8 mouse cellular contexts compared by ENCODE assay signal in the genomic region with DNA sequence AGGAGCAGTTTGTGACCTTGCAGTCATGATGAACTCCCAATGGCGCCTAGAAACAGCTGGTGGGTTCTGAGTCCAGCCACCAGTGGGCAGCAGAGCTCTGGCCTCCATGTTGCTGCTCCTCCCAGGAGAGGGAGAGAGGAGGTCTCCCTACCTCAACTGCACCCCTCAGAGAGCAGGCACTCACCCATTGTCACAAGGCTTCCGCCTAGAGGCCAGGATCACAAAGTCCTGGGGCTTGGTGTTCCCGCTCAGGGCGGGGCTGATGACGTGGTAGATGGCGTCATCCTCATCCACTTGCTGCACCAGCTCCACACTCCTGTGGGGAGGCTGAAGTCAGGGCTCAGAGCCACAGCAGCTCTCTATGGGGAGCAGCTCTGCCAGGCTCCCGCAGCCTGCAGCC. TPM values are rescaled to one million over a fixed set of nuclear protein-coding genes. Genes with fewer than 3 reads are reported as not detected.
DNase-seq lines count a peak whose midpoint lies in the region; ATAC-seq lines count a peak whose summit lies in the region.

No protein-coding gene starts in this region.

- ATAC-seq in cerebellum, adult (ENCODE audit: insufficient number of reproducible peaks, low FRiP score, low TSS enrichment), result peak; percentile 69
- ATAC-seq in forebrain, embryonic 14.5 days, result peak; percentile 90
- peak; percentile 42 for ATAC-seq in liver, embryonic 16.5 days (ENCODE audit: low read depth)
- ATAC-seq in neural tube, embryonic 15.5 days (ENCODE audit: low FRiP score), result peak; percentile 90

- DNase-seq in ES-CJ7 (ENCODE audit: low read depth, low spot score), result peak; percentile 92
- DNase-seq in forebrain, embryonic 14.5 days (ENCODE audit: low spot score), result peak; percentile 84
- DNase-seq in heart, postnatal 10 days, result peak; percentile 65 to 75
- DNase-seq in layer of hippocampus, adult 11-12 months (ENCODE audit: low spot score), result peak; percentile 87
- DNase-seq in thymus, postnatal 4 days, result peak; percentile 77

- H3K4me2 ChIP-seq in forebrain, embryonic 14.5 days (ENCODE audit: low read length), result peak overlapping the region; percentile 29
- H3K4me2 ChIP-seq in liver, embryonic 16.5 days (ENCODE audit: low read depth, low read length), result no peak overlapping the region
- H3K4me2 ChIP-seq in neural tube, embryonic 15.5 days, result peak overlapping the region; percentile 51

- no peaks in the 10 kb centered on the region for H3K9me3 ChIP-seq in forebrain, embryonic 14.5 days (replicated peaks; ENCODE audit: control insufficient read depth, low read length)
- no peaks in the 10 kb centered on the region for H3K9me3 ChIP-seq in liver, embryonic 16.5 days (replicated peaks; ENCODE audit: control insufficient read depth, low read length)
- no peaks in the 10 kb centered on the region for H3K9me3 ChIP-seq in neural tube, embryonic 15.5 days (replicated peaks)

- no peak overlapping the region for H3K9ac ChIP-seq in forebrain, embryonic 14.5 days (ENCODE audit: low read length)
- H3K9ac ChIP-seq in liver, embryonic 16.5 days (ENCODE audit: low read depth, low read length), result no peak overlapping the region
- H3K9ac ChIP-seq in neural tube, embryonic 15.5 days (replicated peaks), result peak overlapping the region; percentile 26; the same call in 1 of the 2 replicates

- H3K4me3 ChIP-seq in forebrain, embryonic 14.5 days (ENCODE audit: low read depth, low read length), result no peak overlapping the region
- no peak overlapping the region for H3K4me3 ChIP-seq in liver, embryonic 16.5 days (ENCODE audit: low read depth, low read length)
- peak overlapping the region; percentile 29 for H3K4me3 ChIP-seq in neural tube, embryonic 15.5 days (replicated peaks)

- no peaks in the 10 kb centered on the region for H3K27me3 ChIP-seq in forebrain, embryonic 14.5 days (replicated peaks; ENCODE audit: control insufficient read depth, insufficient read depth, low read length)
- H3K27me3 ChIP-seq in liver, embryonic 16.5 days (ENCODE audit: control insufficient read depth, insufficient read depth, low read depth, low read length), result no peaks in the 10 kb centered on the region
- H3K27me3 ChIP-seq in neural tube, embryonic 15.5 days (replicated peaks), result no peaks in the 10 kb centered on the region

- no peaks in the 10 kb centered on the region for H3K36me3 ChIP-seq in forebrain, embryonic 14.5 days (ENCODE audit: control insufficient read depth, insufficient read depth, low read length)
- H3K36me3 ChIP-seq in liver, embryonic 16.5 days (ENCODE audit: control insufficient read depth, insufficient read depth), result no peaks in the 10 kb centered on the region
- H3K36me3 ChIP-seq in neural tube, embryonic 15.5 days, result no peaks in the 10 kb centered on the region

- intact Hi-C loops in heart, postnatal 10 days (cut with DNase I), result loop anchor here (2.0 kb wide), 1 partner anchor 415 kb away; no protein-coding TSS in a partner anchor

- no peaks in the 10 kb centered on the region for H3K4me1 ChIP-seq in forebrain, embryonic 14.5 days (ENCODE audit: control insufficient read depth, insufficient read depth, low read length)
- no peaks in the 10 kb centered on the region for H3K4me1 ChIP-seq in liver, embryonic 16.5 days (ENCODE audit: control insufficient read depth, low read depth, low read length)
- H3K4me1 ChIP-seq in neural tube, embryonic 15.5 days, result peaks cover 15% of the 10 kb centered on the region

- no peak overlapping the region for H3K27ac ChIP-seq in forebrain, embryonic 14.5 days (ENCODE audit: low read depth, low read length)
- no peak overlapping the region for H3K27ac ChIP-seq in liver, embryonic 16.5 days (ENCODE audit: low read length)
- peak overlapping the region; percentile 45 for H3K27ac ChIP-seq in neural tube, embryonic 15.5 days (replicated peaks)

- 3% methylated on average over 7 of the region's 7 CpGs for WGBS in forebrain, embryonic 14.5 days
- 22% methylated on average over 7 of the region's 7 CpGs for whole genome bisulfite sequencing in liver, embryonic 16.5 days (ENCODE audit: insufficient replicate concordance)
- WGBS in neural tube, embryonic 15.5 days, result 3% methylated on average over 7 of the region's 7 CpGs

RNA-seq across cellular contexts. Expression of a gene that starts 16.0 kb away (rescaled TPM):
- polyA plus RNA-seq in forebrain, embryonic 14.5 days (2014; fragmentation: Nextera tagmentation; extraction: Ambion mirVana), result not detected in 2 replicates
- total RNA-seq in heart, postnatal 10 days (2021), result under 1 TPM; 0.36 to 0.62 TPM
- 0.05 and 0.06 TPM in 2 replicates for polyA plus RNA-seq in liver, embryonic 16.5 days (2015; fragmentation: Nextera tagmentation; extraction: Ambion mirVana)
- polyA plus RNA-seq in neural tube, embryonic 15.5 days (2015; fragmentation: Nextera tagmentation; extraction: Ambion mirVana), result 0.10 TPM in 1 of 2 replicates, not detected in the other

RNA-seq across cellular contexts. Expression of a gene that starts 19.0 kb away (rescaled TPM):
- 0.09 and 0.18 TPM in 2 replicates for polyA plus RNA-seq in forebrain, embryonic 14.5 days (2014; fragmentation: Nextera tagmentation; extraction: Ambion mirVana)
- total RNA-seq in heart, postnatal 10 days (2021), result under 1 TPM; 0.29 to 0.60 TPM
- 0.08 and 0.09 TPM in 2 replicates for polyA plus RNA-seq in liver, embryonic 16.5 days (2015; fragmentation: Nextera tagmentation; extraction: Ambion mirVana)
- 0.33 and 0.38 TPM in 2 replicates for polyA plus RNA-seq in neural tube, embryonic 15.5 days (2015; fragmentation: Nextera tagmentation; extraction: Ambion mirVana)

RNA-seq across cellular contexts. Expression of a gene that starts 55.1 kb away (rescaled TPM):
- polyA plus RNA-seq in forebrain, embryonic 14.5 days (2014; fragmentation: Nextera tagmentation; extraction: Ambion mirVana), result 0.77 and 1.3 TPM in 2 replicates
- total RNA-seq in heart, postnatal 10 days (2021), result 10 to 100 TPM; 12.8 to 26.7 TPM
- polyA plus RNA-seq in liver, embryonic 16.5 days (2015; fragmentation: Nextera tagmentation; extraction: Ambion mirVana), result 4.9 and 6.1 TPM in 2 replicates
- polyA plus RNA-seq in neural tube, embryonic 15.5 days (2015; fragmentation: Nextera tagmentation; extraction: Ambion mirVana), result 2.4 and 3.1 TPM in 2 replicates
